Mouse (Mus musculus): ENCODE measurements around the gene Pex6.

DNA sequence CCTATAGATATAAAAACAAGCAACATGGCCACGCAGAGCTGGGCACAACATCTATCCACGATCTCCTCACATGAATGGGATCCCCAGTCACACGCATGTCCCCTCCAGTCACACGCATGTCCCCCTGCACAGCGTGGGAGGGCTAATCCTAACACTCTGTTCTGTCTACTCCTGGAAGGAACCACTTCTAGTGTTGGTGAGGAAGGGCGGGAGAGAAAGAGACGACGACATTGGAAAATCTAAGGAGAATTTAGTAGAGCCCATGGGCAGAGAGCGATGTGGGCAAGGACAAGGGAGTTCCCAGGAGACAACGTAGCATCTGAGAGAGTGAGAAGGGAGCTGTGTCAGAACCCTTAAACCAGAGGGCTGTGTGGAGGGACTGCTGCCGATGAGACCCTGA, 59.3 kb downstream of the Pex6 start:
- TF ChIP-seq CTCF (IDR thresholded peaks at IDR 0.05) (no peak), EP300 (IDR thresholded peaks at IDR 0.05) (no peak)

Data from lung, postnatal 0 days (tissue).